In genomic region chr7:133638821-133639220, GRCm38 (mm10) we compare ENCODE assay signal across 9 mouse cellular contexts. TPM values are rescaled to one million over a fixed set of nuclear protein-coding genes. Genes with fewer than 3 reads are reported as not detected.
DNase-seq lines count a peak whose midpoint lies in the region; ATAC-seq and TF ChIP-seq lines count a peak whose summit lies in the region.
"Had no signal": no experiment of that assay in that cellular context is flagged by ENCODE, and none has a peak within 500 bp of the region (broad histone marks: within the 10 kb centered on the region; RNA-seq: fewer than 3 reads in every experiment).

No protein-coding gene starts in this region.

- no peaks in the 10 kb centered on the region for H3K27me3 ChIP-seq in lung, postnatal 0 days (replicated peaks; ENCODE audit: insufficient read depth, low read length)
- H3K27me3 ChIP-seq in forebrain, embryonic 15.5 days = no peaks in the 10 kb centered on the region
- H3K27me3 ChIP-seq in neural tube, embryonic 15.5 days (replicated peaks) = no peaks in the 10 kb centered on the region

- peak overlapping the region; percentile 85 for H3K4me2 ChIP-seq in lung, postnatal 0 days (replicated peaks; ENCODE audit: low read depth, low read length)
- H3K4me2 ChIP-seq in forebrain, embryonic 15.5 days (replicated peaks) = peak overlapping the region; percentile 89
- H3K4me2 ChIP-seq in neural tube, embryonic 15.5 days = peak overlapping the region; percentile 78

- H3K4me1 ChIP-seq in lung, postnatal 0 days (ENCODE audit: insufficient read depth, low read depth, low read length) = no peaks in the 10 kb centered on the region
- H3K4me1 ChIP-seq in forebrain, embryonic 15.5 days = peaks cover 18% of the 10 kb centered on the region
- H3K4me1 ChIP-seq in neural tube, embryonic 15.5 days = peaks cover 12% of the 10 kb centered on the region

- H3K9me3 ChIP-seq in lung, postnatal 0 days (ENCODE audit: low read length) = no peaks in the 10 kb centered on the region
- H3K9me3 ChIP-seq in forebrain, embryonic 15.5 days = no peaks in the 10 kb centered on the region
- H3K9me3 ChIP-seq in neural tube, embryonic 15.5 days (replicated peaks) = no peaks in the 10 kb centered on the region

- no peak for ATAC-seq in lung, postnatal 0 days
- ATAC-seq in forebrain, embryonic 15.5 days (replicated peaks) = no peak
- ATAC-seq in neural tube, embryonic 15.5 days (ENCODE audit: low FRiP score) = no peak
- no peak for ATAC-seq in activated CD4-positive, CD25-positive, alpha-beta regulatory T cell, adult 4 months

- H3K36me3 ChIP-seq in lung, postnatal 0 days (ENCODE audit: insufficient read depth, low read length) = peaks cover 13% of the 10 kb centered on the region; the same call in 1 of the 2 replicates
- H3K36me3 ChIP-seq in forebrain, embryonic 15.5 days = peaks cover 34% of the 10 kb centered on the region
- H3K36me3 ChIP-seq in neural tube, embryonic 15.5 days = peaks cover 30% of the 10 kb centered on the region

- DNase-seq in lung, postnatal 0 days (ENCODE audit: low spot score) = no peak
- DNase-seq in lung, postnatal 10 days = no peak
- DNase-seq in layer of hippocampus, postnatal 36 days = peak; percentile 46 to 55
- DNase-seq in embryo, embryonic 11 days = no peak
- DNase-seq in cerebellum, adult 8-10 months = no peak

- TF ChIP-seq EP300 in lung, postnatal 0 days (IDR thresholded peaks at IDR 0.05) = no peak

- H3K9ac ChIP-seq in lung, postnatal 0 days (replicated peaks; ENCODE audit: low read depth) = no peak overlapping the region
- H3K9ac ChIP-seq in forebrain, embryonic 15.5 days (replicated peaks) = no peak overlapping the region
- no peak overlapping the region for H3K9ac ChIP-seq in neural tube, embryonic 15.5 days (replicated peaks)

- WGBS in lung, postnatal 0 days = 85% methylated on average over 13 of the region's 13 CpGs
- WGBS in forebrain, embryonic 15.5 days = 79% methylated on average over 13 of the region's 13 CpGs
- 91% methylated on average over 13 of the region's 13 CpGs for WGBS in neural tube, embryonic 15.5 days

- no peak overlapping the region; the same call in 1 of the 2 replicates for H3K27ac ChIP-seq in lung, postnatal 0 days (ENCODE audit: low read length)
- no peak overlapping the region for H3K27ac ChIP-seq in forebrain, embryonic 15.5 days (replicated peaks)
- H3K27ac ChIP-seq in neural tube, embryonic 15.5 days (replicated peaks) = no peak overlapping the region

- H3K4me3 ChIP-seq in lung, postnatal 0 days (ENCODE audit: low read depth, low read length) = no peak overlapping the region
- H3K4me3 ChIP-seq in forebrain, embryonic 15.5 days = peak overlapping the region; percentile 78; the same call in 1 of the 2 replicates
- peak overlapping the region; percentile 98; the same call in 1 of the 2 replicates for H3K4me3 ChIP-seq in neural tube, embryonic 15.5 days (replicated peaks)

- no peak for TF ChIP-seq CTCF in lung, postnatal 0 days (IDR thresholded peaks at IDR 0.05)

RNA-seq across cellular contexts. Expression of gene Edrf1, which starts 1.5 kb away (rescaled TPM):
- polyA plus RNA-seq in lung, postnatal 0 days (2015; fragmentation: Nextera tagmentation; extraction: Ambion mirVana) = 9.5 and 10.0 TPM in 2 replicates
- polyA plus RNA-seq in forebrain, embryonic 15.5 days (2015; fragmentation: Nextera tagmentation; extraction: Ambion mirVana) = 22.6 and 25.9 TPM in 2 replicates
- 10 to 100 TPM; 31.4 to 31.6 TPM for total RNA-seq in layer of hippocampus, postnatal 36 days (2021)
- polyA plus RNA-seq in neural tube, embryonic 15.5 days (2015; fragmentation: Nextera tagmentation; extraction: Ambion mirVana) = 14.5 and 17.8 TPM in 2 replicates
- polyA plus RNA-seq in activated CD4-positive, CD25-positive, alpha-beta regulatory T cell, adult 4 months (2017; shearing (Covaris generic)) = 10 to 100 TPM; 10.2 to 11.7 TPM

RNA-seq across cellular contexts. Expression of gene Tex36, which starts 36.9 kb away (rescaled TPM):
- not detected in 2 replicates for polyA plus RNA-seq in lung, postnatal 0 days (2015; fragmentation: Nextera tagmentation; extraction: Ambion mirVana)
- polyA plus RNA-seq in forebrain, embryonic 15.5 days (2015; fragmentation: Nextera tagmentation; extraction: Ambion mirVana) = not detected in 2 replicates
- not detected for total RNA-seq in layer of hippocampus, postnatal 36 days (2021)
- polyA plus RNA-seq in neural tube, embryonic 15.5 days (2015; fragmentation: Nextera tagmentation; extraction: Ambion mirVana) = not detected in 2 replicates
- polyA plus RNA-seq in activated CD4-positive, CD25-positive, alpha-beta regulatory T cell, adult 4 months (2017; shearing (Covaris generic)) = not detected
- polyA plus RNA-seq: spleen, adult 2 months had no signal

RNA-seq across cellular contexts. Expression of gene Mmp21, which starts 41.0 kb away (rescaled TPM):
- 0.14 TPM in 1 of 2 replicates, not detected in the other for polyA plus RNA-seq in lung, postnatal 0 days (2015; fragmentation: Nextera tagmentation; extraction: Ambion mirVana)
- 0.14 TPM in 1 of 2 replicates, not detected in the other for polyA plus RNA-seq in forebrain, embryonic 15.5 days (2015; fragmentation: Nextera tagmentation; extraction: Ambion mirVana)
- under 1 TPM; 0.20 to 0.28 TPM for total RNA-seq in layer of hippocampus, postnatal 36 days (2021)
- polyA plus RNA-seq in neural tube, embryonic 15.5 days (2015; fragmentation: Nextera tagmentation; extraction: Ambion mirVana) = not detected in 2 replicates
- under 1 TPM in 1 of 2 experiments, not detected in 1; 0.33 TPM for polyA plus RNA-seq in activated CD4-positive, CD25-positive, alpha-beta regulatory T cell, adult 4 months (2017; shearing (Covaris generic))

Comparison
In these comparisons a context has a peak if more than half of its experiments do, and no peak if none do; other contexts are left out.
1. DNase-seq: peak in layer of hippocampus, postnatal 36 days (2 of 2); none in lung, postnatal 0 days (single experiment), lung, postnatal 10 days (single experiment), embryo, embryonic 11 days (single experiment) and cerebellum, adult 8-10 months (single experiment).
2. Peak in every context shown above with its lines, with median percentiles within 50 percentile points of each other: H3K4me2 ChIP-seq.